Mouse (Mus musculus): ENCODE results near the gene Prss30.

DNA sequence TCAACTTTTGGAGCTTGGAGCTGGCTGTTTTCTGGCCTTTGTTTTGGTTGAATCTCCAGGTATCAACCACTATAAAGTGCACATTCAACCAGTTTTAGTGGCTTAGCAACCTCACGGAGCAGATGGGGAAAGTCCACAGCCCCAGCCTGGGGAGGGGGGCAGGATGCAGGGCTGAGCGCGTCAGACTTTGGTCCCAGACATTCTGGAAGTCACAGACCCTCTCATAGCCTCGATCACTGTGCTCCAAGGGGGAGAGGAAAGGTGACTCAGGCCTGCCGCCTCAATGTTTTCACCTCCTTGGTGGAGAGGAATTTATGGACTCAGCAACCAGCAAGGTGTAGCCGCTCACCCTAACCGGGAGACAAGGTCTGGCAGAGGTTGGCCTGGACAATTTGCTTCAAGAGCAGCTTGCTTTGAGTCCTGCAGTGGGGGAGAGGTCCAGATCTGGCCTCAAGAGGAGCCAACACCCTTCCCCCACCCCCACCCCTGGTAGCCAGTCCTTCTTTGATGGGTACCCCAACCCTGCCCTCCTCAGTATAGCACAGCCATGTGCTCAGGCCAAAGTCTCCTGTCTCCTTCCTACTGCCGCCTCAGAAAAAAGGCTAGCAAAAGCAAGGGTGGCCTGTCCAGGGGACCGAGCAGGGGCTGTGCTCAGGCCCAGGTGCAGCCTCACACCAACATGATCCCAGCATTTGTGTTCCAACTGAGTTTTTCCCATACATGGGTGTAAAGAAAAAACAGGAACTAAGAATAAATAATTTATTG lies 12.6 kb upstream of the Prss30 start:
- no peak for TF ChIP-seq UBTF (IDR thresholded peaks at IDR 0.05; ENCODE audit: borderline replicate concordance, insufficient read depth, low read depth, low read length)
- TF ChIP-seq CTCF (IDR thresholded peaks at IDR 0.05 in 2 of 3, conservative IDR thresholded peaks at IDR 0.05 in 1 of 3; ENCODE audit: control insufficient read depth in 1 of 3, insufficient read depth in 1 of 3, low read depth in 2 of 3, low read length in 3 of 3, poor library complexity in 1 of 3, severe bottlenecking in 1 of 3) = no peak
- TF ChIP-seq TCF12 (IDR thresholded peaks at IDR 0.05; ENCODE audit: low read depth, low read length) = no peak
- TF ChIP-seq POLR2A (IDR thresholded peaks at IDR 0.05; ENCODE audit: control insufficient read depth in 1 of 2, insufficient read depth in 1 of 2, low read depth in 1 of 2, low read length in 2 of 2, poor library complexity in 1 of 2) = no peak
- TF ChIP-seq GATA1 (IDR thresholded peaks at IDR 0.05; ENCODE audit: low read depth, low read length) = no peak
- no peak for TF ChIP-seq HCFC1 (IDR thresholded peaks at IDR 0.05; ENCODE audit: low read depth, low read length)
- no peak for TF ChIP-seq RCOR1 (IDR thresholded peaks at IDR 0.05; ENCODE audit: low read depth, low read length)
- no peak for TF ChIP-seq KAT2A (conservative IDR thresholded peaks at IDR 0.05; ENCODE audit: low read depth, low read length)
- TF ChIP-seq ELF1 (IDR thresholded peaks at IDR 0.05; ENCODE audit: low read depth, low read length) = no peak
- TF ChIP-seq MEF2A (IDR thresholded peaks at IDR 0.05; ENCODE audit: extremely low read depth, insufficient replicate concordance, low read depth, low read length, poor library complexity, severe bottlenecking) = no peak
- TF ChIP-seq NRF1 (IDR thresholded peaks at IDR 0.05; ENCODE audit: insufficient read depth, low read depth, low read length, poor library complexity, severe bottlenecking) = no peak
- TF ChIP-seq POLR2AphosphoS5 (IDR thresholded peaks at IDR 0.05; ENCODE audit: borderline replicate concordance, low read depth, low read length) = no peak

All from MEL (cell line).